Mouse (Mus musculus) kidney, adult 2 months (tissue): ENCODE measurements at regions not wholly inside any gene's neighbourhood (a gene's known extent, or its start where the extent isn't known, plus 50 kb on each side); places are given as distances from the start of the nearest gene placed in this dataset.

Experiments
- CTCF ChIP-seq: fragments of 200-500 bp; conservative IDR thresholded peaks from 2 replicates; pipeline ENCODE4 v1.5.1; 2011; ENCODE audit warnings: low read depth, mild to moderate bottlenecking, control low read depth, low read length, moderate library complexity, mixed read lengths; ENCODE audit not compliant: insufficient read depth, insufficient read length
- POLR2A ChIP-seq: fragments of 200-500 bp; IDR thresholded peaks from one replicate; pipeline ENCODE4 v1.6.1; 2011; ENCODE audit warnings: low read depth, low read length, control low read depth

- TF ChIP-seq CTCF (no peak), POLR2A (no peak)
Observed at GRCm38 (mm10) chr17:79175381-79175780, 123.7 kb downstream of the Qpct start.
